Mouse (Mus musculus): Measurements from ENCODE around the gene Col11a2. TPM values are rescaled to one million over a fixed set of nuclear protein-coding genes. Genes with fewer than 3 reads are reported as not detected.

Gene Col11a2
- polyA plus RNA-seq, 1 experiment = 15.2 TPM

GRCm38 (mm10) chr17:34077549-34077948 lies 38.3 kb downstream of the Col11a2 start:
- Histone ChIP-seq H3K4me3 (replicated peaks; ENCODE audit: insufficient read depth, low read depth, low read length) (no peak overlapping the region), H3K27me3 (ENCODE audit: control insufficient read depth, insufficient read depth, low read length) (no peaks in the 10 kb centered on the region), H3K4me1 (ENCODE audit: control insufficient read depth, insufficient read depth, low read length) (no peaks in the 10 kb centered on the region), H3K27ac (ENCODE audit: insufficient read depth, low read length) (no peak overlapping the region)
- under 1% methylated on average over 9 of the region's 9 CpGs for WGBS
- DNase-seq = peak; percentile 45 to 49
- TF ChIP-seq POLR2A (IDR thresholded peaks at IDR 0.05; ENCODE audit: borderline replicate concordance, insufficient read depth, low read length) = no peak
- TF ChIP-seq CTCF (IDR thresholded peaks at IDR 0.05; ENCODE audit: borderline replicate concordance, insufficient read depth, low read depth, low read length) = peak; percentile 53; the same call in 1 of the 2 replicates

GRCm38 (mm10) chr17:34078148-34078547 lies 38.9 kb downstream of the Col11a2 start:
- H3K27me3 ChIP-seq (ENCODE audit: control insufficient read depth, insufficient read depth, low read length) = no peaks in the 10 kb centered on the region
- no peaks in the 10 kb centered on the region for H3K4me1 ChIP-seq (ENCODE audit: control insufficient read depth, insufficient read depth, low read length)
- 59% methylated on average over 4 of the region's 4 CpGs for WGBS
- H3K4me3 ChIP-seq (replicated peaks; ENCODE audit: insufficient read depth, low read depth, low read length) = no peak overlapping the region
- TF ChIP-seq CTCF (IDR thresholded peaks at IDR 0.05; ENCODE audit: borderline replicate concordance, insufficient read depth, low read depth, low read length) (no peak), POLR2A (IDR thresholded peaks at IDR 0.05; ENCODE audit: borderline replicate concordance, insufficient read depth, low read length) (no peak)
- H3K27ac ChIP-seq (ENCODE audit: insufficient read depth, low read length) = no peak overlapping the region
- DNase-seq = no peak

- TF ChIP-seq POLR2A (IDR thresholded peaks at IDR 0.05; ENCODE audit: borderline replicate concordance, insufficient read depth, low read length) (no peak), CTCF (IDR thresholded peaks at IDR 0.05; ENCODE audit: borderline replicate concordance, insufficient read depth, low read depth, low read length) (no peak)
- Histone ChIP-seq H3K27me3 (ENCODE audit: control insufficient read depth, insufficient read depth, low read length) (no peaks in the 10 kb centered on the region), H3K4me3 (replicated peaks; ENCODE audit: insufficient read depth, low read depth, low read length) (no peak overlapping the region), H3K4me1 (ENCODE audit: control insufficient read depth, insufficient read depth, low read length) (no peaks in the 10 kb centered on the region), H3K27ac (ENCODE audit: insufficient read depth, low read length) (no peak overlapping the region)
- WGBS = 85% methylated on average over 11 of the region's 11 CpGs
- no peak for DNase-seq
Observed at GRCm38 (mm10) chr17:34079002-34079401, 39.8 kb downstream of the Col11a2 start.

- Histone ChIP-seq H3K27me3 (ENCODE audit: control insufficient read depth, insufficient read depth, low read length) (no peaks in the 10 kb centered on the region), H3K4me1 (ENCODE audit: control insufficient read depth, insufficient read depth, low read length) (no peaks in the 10 kb centered on the region), H3K4me3 (replicated peaks; ENCODE audit: insufficient read depth, low read depth, low read length) (no peak overlapping the region), H3K27ac (ENCODE audit: insufficient read depth, low read length) (no peak overlapping the region)
- DNase-seq = peak in 1 of 2 experiments; percentile 45
- 5% methylated on average over 5 of the region's 5 CpGs for WGBS
- TF ChIP-seq CTCF (IDR thresholded peaks at IDR 0.05; ENCODE audit: borderline replicate concordance, insufficient read depth, low read depth, low read length) = no peak
- TF ChIP-seq POLR2A (IDR thresholded peaks at IDR 0.05; ENCODE audit: borderline replicate concordance, insufficient read depth, low read length) = no peak
Observed at GRCm38 (mm10) chr17:34079621-34080020, 40.4 kb downstream of the Col11a2 start.

GRCm38 (mm10) chr17:34083104-34083503 lies 43.9 kb downstream of the Col11a2 start:
- no peak for DNase-seq
- H3K27me3 ChIP-seq (ENCODE audit: control insufficient read depth, insufficient read depth, low read length) = no peaks in the 10 kb centered on the region
- WGBS = 6% methylated on average over 8 of the region's 8 CpGs
- no peak overlapping the region for H3K27ac ChIP-seq (ENCODE audit: insufficient read depth, low read length)
- no peak overlapping the region for H3K4me3 ChIP-seq (replicated peaks; ENCODE audit: insufficient read depth, low read depth, low read length)
- no peaks in the 10 kb centered on the region for H3K4me1 ChIP-seq (ENCODE audit: control insufficient read depth, insufficient read depth, low read length)
- no peak for TF ChIP-seq CTCF (IDR thresholded peaks at IDR 0.05; ENCODE audit: borderline replicate concordance, insufficient read depth, low read depth, low read length)
- no peak for TF ChIP-seq POLR2A (IDR thresholded peaks at IDR 0.05; ENCODE audit: borderline replicate concordance, insufficient read depth, low read length)

GRCm38 (mm10) chr17:34087386-34087785 lies 48.1 kb downstream of the Col11a2 start:
- DNase-seq = no peak
- Histone ChIP-seq H3K27ac (ENCODE audit: insufficient read depth, low read length) (no peak overlapping the region), H3K27me3 (ENCODE audit: control insufficient read depth, insufficient read depth, low read length) (no peaks in the 10 kb centered on the region), H3K4me1 (ENCODE audit: control insufficient read depth, insufficient read depth, low read length) (no peaks in the 10 kb centered on the region), H3K4me3 (replicated peaks; ENCODE audit: insufficient read depth, low read depth, low read length) (no peak overlapping the region)
- no peak for TF ChIP-seq CTCF (IDR thresholded peaks at IDR 0.05; ENCODE audit: borderline replicate concordance, insufficient read depth, low read depth, low read length)
- no peak for TF ChIP-seq POLR2A (IDR thresholded peaks at IDR 0.05; ENCODE audit: borderline replicate concordance, insufficient read depth, low read length)
- 28% methylated on average over 2 of the region's 2 CpGs for WGBS

GRCm38 (mm10) chr17:34088124-34088523 lies 48.9 kb downstream of the Col11a2 start:
- no peak for TF ChIP-seq POLR2A (IDR thresholded peaks at IDR 0.05; ENCODE audit: borderline replicate concordance, insufficient read depth, low read length)
- TF ChIP-seq CTCF (IDR thresholded peaks at IDR 0.05; ENCODE audit: borderline replicate concordance, insufficient read depth, low read depth, low read length) = no peak
- Histone ChIP-seq H3K4me1 (ENCODE audit: control insufficient read depth, insufficient read depth, low read length) (no peaks in the 10 kb centered on the region), H3K27me3 (ENCODE audit: control insufficient read depth, insufficient read depth, low read length) (no peaks in the 10 kb centered on the region), H3K27ac (ENCODE audit: insufficient read depth, low read length) (no peak overlapping the region), H3K4me3 (replicated peaks; ENCODE audit: insufficient read depth, low read depth, low read length) (no peak overlapping the region)
- no peak for DNase-seq
- WGBS = 72% methylated on average over 11 of the region's 11 CpGs

GRCm38 (mm10) chr17:34090923-34091322 lies 51.7 kb downstream of the Col11a2 start:
- Histone ChIP-seq H3K27ac (ENCODE audit: insufficient read depth, low read length) (no peak overlapping the region), H3K4me1 (ENCODE audit: control insufficient read depth, insufficient read depth, low read length) (no peaks in the 10 kb centered on the region), H3K27me3 (ENCODE audit: control insufficient read depth, insufficient read depth, low read length) (no peaks in the 10 kb centered on the region), H3K4me3 (replicated peaks; ENCODE audit: insufficient read depth, low read depth, low read length) (no peak overlapping the region)
- WGBS = 43% methylated on average over 7 of the region's 7 CpGs
- DNase-seq = no peak
- no peak for TF ChIP-seq CTCF (IDR thresholded peaks at IDR 0.05; ENCODE audit: borderline replicate concordance, insufficient read depth, low read depth, low read length)
- TF ChIP-seq POLR2A (IDR thresholded peaks at IDR 0.05; ENCODE audit: borderline replicate concordance, insufficient read depth, low read length) = no peak
